Mouse (Mus musculus): ENCODE measurements around the gene Snx17. TPM values are rescaled to one million over a fixed set of nuclear protein-coding genes. Genes with fewer than 3 reads are reported as not detected.
A peak's percentile ranks its signal among the peaks of the same experiment; 100 is the strongest.
"Not testable (repeated sequence)": the region's sequence is repeated elsewhere in the genome, so short reads cannot be mapped to it uniquely, and the experiment has no call there.

Gene Snx17
- polyA plus RNA-seq, 1 experiment = 87.6 TPM

DNA sequence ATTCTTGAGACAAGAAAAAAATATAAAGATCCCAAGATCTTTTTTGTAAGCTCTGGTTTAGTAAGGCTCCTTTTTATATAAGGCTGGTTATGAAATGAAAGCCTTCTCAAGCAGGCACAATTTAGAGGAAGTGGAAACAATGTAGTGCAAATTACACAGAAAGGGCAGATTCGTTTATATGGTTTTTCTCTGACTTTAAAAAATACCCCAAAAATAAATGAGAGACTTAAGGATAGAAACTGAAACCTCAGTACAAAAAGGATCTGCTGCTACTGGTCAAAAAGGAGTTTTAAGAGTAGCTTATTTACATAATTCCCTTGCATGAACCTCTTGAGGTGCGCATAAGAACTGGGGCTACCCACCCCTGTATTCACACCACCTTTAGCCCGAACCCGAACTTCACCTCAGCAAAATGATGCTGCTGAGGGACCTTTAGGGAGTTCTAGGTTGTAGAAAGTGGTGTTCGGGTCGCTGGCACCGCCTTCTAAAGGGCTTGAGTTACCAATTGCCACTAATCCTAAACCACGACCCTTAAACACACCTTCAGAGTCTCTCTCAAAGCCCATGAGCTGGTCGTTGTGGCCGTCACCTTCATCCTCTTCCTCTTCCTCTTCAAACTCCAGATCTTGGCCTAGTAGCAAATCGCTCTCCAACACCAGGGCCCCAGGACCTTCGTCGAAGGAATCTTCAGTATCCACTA lies 8.2 kb downstream of the Snx17 start:
- H3K4me3 ChIP-seq (ENCODE audit: insufficient read depth, low read length) = peak overlapping the region; percentile 69
- no peaks in the 10 kb centered on the region for H3K4me1 ChIP-seq (ENCODE audit: control insufficient read depth, insufficient read depth, low read length)
- H3K27ac ChIP-seq (ENCODE audit: insufficient read depth, low read length) = peak overlapping the region; percentile 59
- TF ChIP-seq CTCF (IDR thresholded peaks at IDR 0.05; ENCODE audit: extremely low read depth, insufficient read depth, low read length) (no peak), POLR2A (IDR thresholded peaks at IDR 0.05; ENCODE audit: extremely low read depth, insufficient read depth, low read length) (no peak)

DNA sequence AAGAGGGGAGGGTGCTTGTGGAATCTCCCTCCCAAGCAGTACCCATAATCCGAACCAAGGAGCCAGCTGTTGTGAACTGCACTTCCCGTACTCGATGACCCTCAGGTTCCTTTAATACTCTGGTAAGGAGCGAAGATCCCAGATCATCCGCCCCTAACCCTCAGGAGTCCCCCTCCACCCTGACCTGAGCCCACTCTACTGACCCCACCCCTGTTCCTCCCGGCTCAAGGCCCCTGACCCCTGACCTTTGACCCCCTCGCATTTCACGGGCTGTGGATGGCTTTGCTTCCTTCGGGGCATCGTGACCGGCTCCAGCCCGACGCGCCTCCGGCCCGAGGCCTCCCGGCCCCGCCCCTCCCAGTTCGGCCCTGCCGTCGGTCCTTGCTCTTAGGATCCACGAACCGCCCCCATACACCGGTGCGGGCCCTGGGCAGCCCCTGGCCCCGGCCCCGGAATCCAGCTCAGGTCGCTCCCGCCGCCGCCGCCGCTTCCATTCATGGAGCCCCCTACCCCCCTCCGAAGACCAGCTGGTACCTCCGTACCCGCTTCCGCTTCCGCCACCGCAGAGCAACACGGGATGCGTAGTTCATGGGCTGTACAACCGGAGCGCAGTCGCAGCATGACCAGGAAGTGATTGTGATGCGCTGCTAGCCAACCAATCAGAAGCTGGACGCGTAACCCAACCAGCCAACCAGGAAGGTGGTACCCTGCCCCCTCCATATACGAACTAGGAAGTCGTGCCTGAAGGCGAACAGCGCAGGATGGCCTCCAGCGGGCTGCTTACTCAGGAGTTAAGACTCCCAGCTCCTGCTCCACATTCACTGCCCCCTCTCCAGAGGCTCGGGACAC lies 8.9 kb downstream of the Snx17 start, which contains the start of gene Zfp513:
Gene Zfp513 (minus strand): TSS at position 562 of the 849 bp plus-strand sequence.
- Histone ChIP-seq H3K4me3 (ENCODE audit: insufficient read depth, low read length) (peak within 1 kb of the TSS; percentile 69), H3K27ac (ENCODE audit: insufficient read depth, low read length) (peak within 1 kb of the TSS; percentile 59), H3K4me1 (ENCODE audit: control insufficient read depth, insufficient read depth, low read length) (no peaks in the 10 kb centered on the region)
- no peak for TF ChIP-seq CTCF (IDR thresholded peaks at IDR 0.05; ENCODE audit: extremely low read depth, insufficient read depth, low read length)
- TF ChIP-seq POLR2A (IDR thresholded peaks at IDR 0.05; ENCODE audit: extremely low read depth, insufficient read depth, low read length) = peak; percentile 90

DNA sequence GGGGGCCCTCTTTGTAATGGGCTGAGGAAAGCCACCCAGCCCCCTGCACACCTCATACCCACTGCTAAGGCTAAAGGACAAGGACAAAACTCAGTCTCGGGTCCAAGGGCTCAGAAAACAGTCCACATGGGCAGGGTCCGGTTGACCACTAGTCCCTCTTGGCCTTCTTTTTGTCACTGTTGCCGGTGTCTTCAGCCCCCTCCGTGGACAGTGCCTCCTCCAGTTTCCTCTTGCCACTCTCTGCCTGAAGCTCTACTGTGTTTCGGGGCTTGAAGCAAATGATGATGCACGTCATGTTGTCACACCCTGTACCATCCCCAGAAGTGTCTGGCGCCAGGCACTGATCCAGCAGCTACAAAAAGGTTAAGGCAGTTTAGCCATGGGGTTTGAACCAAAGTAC lies 9.9 kb downstream of the Snx17 start:
- Histone ChIP-seq H3K4me3 (ENCODE audit: insufficient read depth, low read length) (no peak overlapping the region; the same call in 1 of the 2 replicates), H3K27ac (ENCODE audit: insufficient read depth, low read length) (no peak overlapping the region), H3K4me1 (ENCODE audit: control insufficient read depth, insufficient read depth, low read length) (no peaks in the 10 kb centered on the region)
- TF ChIP-seq POLR2A (IDR thresholded peaks at IDR 0.05; ENCODE audit: extremely low read depth, insufficient read depth, low read length) (no peak), CTCF (IDR thresholded peaks at IDR 0.05; ENCODE audit: extremely low read depth, insufficient read depth, low read length) (no peak)

DNA sequence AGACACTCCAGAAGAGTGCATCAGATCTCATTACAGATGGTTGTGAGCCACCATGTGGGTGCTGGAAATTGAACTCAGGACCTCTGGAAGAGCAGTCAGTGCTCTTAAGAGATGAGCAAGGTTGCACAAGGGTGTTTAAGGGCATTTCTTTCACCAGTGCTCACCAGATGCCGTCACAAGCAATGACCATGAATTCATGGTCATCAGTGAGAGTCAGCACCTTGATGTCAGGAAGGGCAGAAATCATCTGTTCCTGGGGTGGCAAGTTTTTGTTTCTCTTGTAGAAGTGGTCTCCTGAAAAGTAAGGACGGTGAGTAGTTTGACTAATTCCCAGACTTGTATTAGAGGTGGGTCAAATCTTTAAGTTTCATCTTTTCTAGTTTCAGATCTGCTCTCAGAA lies 10.8 kb downstream of the Snx17 start:
- H3K27ac ChIP-seq (ENCODE audit: insufficient read depth, low read length) = no peak overlapping the region
- no peak for TF ChIP-seq CTCF (IDR thresholded peaks at IDR 0.05; ENCODE audit: extremely low read depth, insufficient read depth, low read length)
- no peak for TF ChIP-seq POLR2A (IDR thresholded peaks at IDR 0.05; ENCODE audit: extremely low read depth, insufficient read depth, low read length)
- H3K4me1 ChIP-seq (ENCODE audit: control insufficient read depth, insufficient read depth, low read length) = no peaks in the 10 kb centered on the region
- no peak overlapping the region for H3K4me3 ChIP-seq (ENCODE audit: insufficient read depth, low read length)

DNA sequence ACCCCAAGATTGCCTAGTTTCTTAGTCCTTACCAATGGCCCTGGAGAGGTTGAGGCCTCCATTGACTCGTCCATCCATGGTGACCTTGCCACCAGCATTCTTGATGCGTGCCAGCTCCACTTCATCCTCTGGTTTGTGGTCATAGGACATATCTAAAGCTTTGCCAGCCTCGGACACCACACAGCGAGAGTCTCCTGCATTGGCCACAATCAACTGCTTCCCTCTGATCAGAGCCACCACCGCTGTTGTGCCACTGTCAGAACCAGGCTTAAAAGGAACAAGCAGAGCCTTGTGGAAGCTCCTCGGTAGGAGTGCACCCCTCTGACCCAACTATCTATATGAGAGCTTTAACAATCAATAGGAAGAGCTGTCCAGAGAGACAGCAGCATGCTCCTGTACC lies 11.4 kb downstream of the Snx17 start:
- Histone ChIP-seq H3K4me3 (ENCODE audit: insufficient read depth, low read length) (no peak overlapping the region), H3K4me1 (ENCODE audit: control insufficient read depth, insufficient read depth, low read length) (no peaks in the 10 kb centered on the region), H3K27ac (ENCODE audit: insufficient read depth, low read length) (no peak overlapping the region)
- TF ChIP-seq CTCF (IDR thresholded peaks at IDR 0.05; ENCODE audit: extremely low read depth, insufficient read depth, low read length) (no peak), POLR2A (IDR thresholded peaks at IDR 0.05; ENCODE audit: extremely low read depth, insufficient read depth, low read length) (no peak)

DNA sequence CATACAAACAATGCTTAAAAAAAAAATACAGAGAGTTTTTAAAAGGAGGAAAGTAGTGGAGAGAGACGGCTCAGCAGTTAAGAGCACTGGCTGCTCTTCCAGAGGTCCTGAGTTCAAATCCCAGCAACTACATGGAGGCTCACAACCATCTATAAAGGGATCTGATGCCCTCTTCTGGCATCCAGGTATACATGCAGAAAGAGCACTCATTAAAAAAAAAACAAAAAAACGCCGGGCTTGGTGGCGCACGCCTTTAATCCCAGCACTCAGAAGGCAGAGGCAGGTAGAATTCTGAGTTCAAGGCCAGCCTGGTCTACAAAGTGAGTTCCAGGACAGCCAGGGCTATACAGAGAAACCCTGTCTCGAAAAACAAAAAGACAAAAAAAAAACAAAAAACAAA lies 23.5 kb downstream of the Snx17 start:
- H3K4me3 ChIP-seq (ENCODE audit: insufficient read depth, low read length); H3K27ac ChIP-seq (ENCODE audit: insufficient read depth, low read length); H3K4me1 ChIP-seq (ENCODE audit: control insufficient read depth, insufficient read depth, low read length): not testable (repeated sequence)

DNA sequence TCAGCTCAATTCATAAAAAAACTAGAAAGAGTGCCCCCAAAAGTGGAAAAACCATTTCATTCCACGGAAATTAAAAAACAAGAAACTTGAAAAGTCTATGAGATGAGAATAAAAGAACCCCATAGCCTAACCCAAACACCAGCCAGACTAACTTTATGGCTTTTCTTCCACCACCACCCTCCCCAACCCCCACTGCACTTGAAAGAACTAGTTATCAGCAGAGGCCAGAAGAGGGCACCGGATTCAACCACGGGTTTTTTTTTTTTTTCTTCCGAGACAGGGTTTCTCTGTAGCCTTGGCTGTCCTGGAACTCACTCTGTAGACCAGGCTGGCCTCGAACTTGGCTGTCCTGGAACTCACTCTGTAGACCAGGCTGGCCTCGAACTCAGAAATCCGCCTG lies 25.3 kb downstream of the Snx17 start:
- Histone ChIP-seq H3K4me3 (ENCODE audit: insufficient read depth, low read length) (no peak overlapping the region), H3K27ac (ENCODE audit: insufficient read depth, low read length) (no peak overlapping the region), H3K4me1 (ENCODE audit: control insufficient read depth, insufficient read depth, low read length) (0 out of 2 replicates have a peak, but pooled peaks cover 1% of the 10 kb centered on the region)
- TF ChIP-seq POLR2A (IDR thresholded peaks at IDR 0.05; ENCODE audit: extremely low read depth, insufficient read depth, low read length) = no peak
- no peak for TF ChIP-seq CTCF (IDR thresholded peaks at IDR 0.05; ENCODE audit: extremely low read depth, insufficient read depth, low read length)

DNA sequence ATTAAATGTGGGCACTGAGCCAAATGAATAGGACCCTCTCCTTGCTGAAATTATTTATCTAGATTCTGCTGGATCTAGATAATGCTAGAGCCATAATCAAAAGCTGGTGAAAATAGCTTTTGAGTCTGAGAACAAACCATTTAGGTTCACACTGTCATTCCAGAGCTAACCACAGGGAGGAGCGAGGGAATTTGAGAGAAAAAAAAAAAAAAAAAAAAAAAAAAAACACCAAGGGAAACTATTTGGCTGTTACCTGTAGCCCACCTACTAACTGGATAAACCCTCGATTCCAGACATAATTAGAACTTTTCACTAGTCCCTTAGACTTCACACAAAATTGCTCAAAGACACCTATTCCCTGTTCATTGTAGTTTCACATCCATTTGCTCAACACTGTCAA lies 26.0 kb downstream of the Snx17 start:
- 0 out of 2 replicates have a peak, but pooled peaks cover 1% of the 10 kb centered on the region for H3K4me1 ChIP-seq (ENCODE audit: control insufficient read depth, insufficient read depth, low read length)
- peak overlapping the region; percentile 76; the same call in 1 of the 2 replicates for H3K4me3 ChIP-seq (ENCODE audit: insufficient read depth, low read length)
- no peak for TF ChIP-seq CTCF (IDR thresholded peaks at IDR 0.05; ENCODE audit: extremely low read depth, insufficient read depth, low read length)
- TF ChIP-seq POLR2A (IDR thresholded peaks at IDR 0.05; ENCODE audit: extremely low read depth, insufficient read depth, low read length) = no peak
- no peak overlapping the region for H3K27ac ChIP-seq (ENCODE audit: insufficient read depth, low read length)

DNA sequence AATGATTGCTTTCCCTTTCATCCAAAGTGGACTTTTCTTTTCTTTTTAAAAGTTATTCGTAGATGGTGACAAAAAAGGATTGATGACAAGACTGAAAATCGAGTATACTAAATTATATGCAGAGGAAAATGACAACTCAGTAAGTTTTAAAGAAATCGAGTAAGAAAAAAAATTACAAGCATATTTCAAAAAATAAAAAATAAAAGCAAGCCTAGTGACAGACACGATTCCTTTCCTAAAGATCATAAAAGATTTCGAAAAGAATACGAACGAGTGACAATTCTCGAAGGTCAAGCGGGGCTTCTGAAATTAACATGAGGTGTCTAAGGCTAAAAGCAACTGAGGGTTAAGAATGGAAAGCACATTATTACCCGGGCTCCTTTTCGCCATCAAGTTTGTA lies 26.4 kb downstream of the Snx17 start:
- Histone ChIP-seq H3K4me1 (ENCODE audit: control insufficient read depth, insufficient read depth, low read length) (0 out of 2 replicates have a peak, but pooled peaks cover 1% of the 10 kb centered on the region), H3K27ac (ENCODE audit: insufficient read depth, low read length) (no peak overlapping the region), H3K4me3 (ENCODE audit: insufficient read depth, low read length) (peak overlapping the region; percentile 76)
- no peak for TF ChIP-seq CTCF (IDR thresholded peaks at IDR 0.05; ENCODE audit: extremely low read depth, insufficient read depth, low read length)
- no peak for TF ChIP-seq POLR2A (IDR thresholded peaks at IDR 0.05; ENCODE audit: extremely low read depth, insufficient read depth, low read length)
